Mouse (Mus musculus) urinary bladder, adult 2 months (tissue): ENCODE data around the gene Ncln. TPM values are rescaled to one million over a fixed set of nuclear protein-coding genes. Genes with fewer than 3 reads are reported as not detected.
A peak's percentile ranks its signal among the peaks of the same experiment; 100 is the strongest.

ENCODE experiments used
- DNase-seq: peaks from one replicate; pipeline ENCODE4 v3.0.0; 2022; ENCODE audit warnings: low spot score
- polyA plus RNA-seq: library from polyadenylated mRNA; depleted of rRNA; stranded (reverse); fragments of >200 nt; gene quantifications from 2 replicates; pipeline ENCODE4 v1.2.3, GENCODE M21; 2012

The Ncln gene
- polyA plus RNA-seq, 1 experiment = 89.6 TPM

DNA sequence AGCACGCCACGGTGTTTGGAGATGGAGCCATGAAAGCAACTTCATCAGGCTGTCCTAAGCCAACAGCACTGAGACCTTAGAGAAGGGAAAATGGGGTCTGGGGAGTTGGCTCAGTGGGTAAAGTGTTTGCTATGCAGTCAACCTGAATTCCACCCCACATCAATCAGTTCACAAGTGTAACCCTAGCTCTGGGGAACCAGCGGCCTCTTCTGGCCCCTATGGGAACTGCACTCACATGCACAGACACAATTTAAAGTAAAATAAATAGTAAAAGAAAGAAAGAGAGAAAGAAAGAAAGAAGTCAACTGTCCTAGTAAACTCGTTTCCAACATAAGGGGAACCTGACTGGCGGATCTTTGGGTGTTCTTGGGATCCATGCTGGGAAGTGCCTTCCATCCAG, 17.6 kb upstream of the Ncln start:
- no peak for DNase-seq

DNA sequence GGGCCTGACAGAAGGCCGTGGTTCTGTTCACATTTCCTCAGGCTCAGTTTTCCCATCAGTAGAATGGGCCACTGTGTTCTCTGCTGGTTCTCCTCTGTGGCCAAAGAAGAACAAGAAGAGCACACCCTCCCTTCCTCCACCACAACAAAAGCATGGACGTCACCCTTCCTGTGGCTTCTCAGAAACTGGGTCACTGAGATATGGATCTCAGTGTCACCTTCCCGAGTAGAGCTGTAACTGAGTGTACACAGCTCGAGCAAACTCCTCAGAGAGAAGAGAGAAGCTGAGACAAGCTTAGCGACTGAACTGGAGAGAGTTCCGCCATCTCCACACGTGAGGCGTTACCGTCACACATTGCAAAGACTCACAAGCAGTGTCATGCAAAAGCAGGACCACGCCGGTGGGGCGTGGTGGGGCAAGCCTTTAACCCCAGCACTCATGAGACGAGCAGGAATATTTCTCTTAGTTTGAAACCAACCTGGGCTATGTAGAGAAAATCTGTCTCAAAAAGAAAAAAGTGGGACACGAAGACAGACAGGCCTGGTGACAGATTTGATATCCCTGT, 14.1 kb upstream of the Ncln start:
- no peak for DNase-seq

DNA sequence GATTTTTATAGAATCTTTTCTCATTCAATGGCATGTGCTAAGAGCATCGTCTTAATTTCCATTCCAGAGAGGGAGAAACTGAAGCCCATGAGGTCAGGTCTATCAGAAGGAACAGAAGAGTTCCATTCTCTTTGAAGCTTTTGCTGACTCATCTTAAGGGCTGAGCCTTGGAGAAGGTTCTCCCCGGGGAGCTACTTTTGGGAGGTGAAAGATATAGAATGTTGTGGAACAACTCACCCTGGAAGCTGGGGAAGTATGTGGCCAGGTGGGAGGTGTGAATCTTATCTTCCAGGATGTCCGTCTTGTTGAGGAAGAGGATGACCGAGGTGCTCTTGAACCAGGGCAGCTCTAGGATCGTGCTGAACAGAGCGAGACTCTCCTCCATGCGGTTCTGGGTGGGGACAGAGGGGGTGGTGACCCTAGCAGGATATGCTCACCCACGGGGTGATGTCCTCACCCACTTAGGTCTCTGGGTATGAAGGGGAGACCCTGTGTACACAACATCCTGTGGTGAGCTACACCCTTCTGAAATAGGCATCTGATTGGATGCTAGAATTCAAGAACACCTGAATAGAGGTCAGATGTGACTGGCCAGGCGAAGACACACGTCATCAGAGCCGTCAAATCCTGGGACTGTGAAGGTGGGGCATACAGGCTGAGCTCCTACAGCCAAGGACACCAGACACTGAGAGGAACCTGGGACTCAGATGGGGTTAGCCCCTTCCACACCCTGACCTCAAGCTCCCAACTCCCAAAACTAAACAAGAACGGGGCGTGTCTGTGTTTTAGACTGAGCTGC, 11.7 kb upstream of the Ncln start:
- DNase-seq = no peak

- no peak for DNase-seq
Measured at GRCm38 (mm10) chr10:81507095-81507494, 10.9 kb upstream of the Ncln start.

DNA sequence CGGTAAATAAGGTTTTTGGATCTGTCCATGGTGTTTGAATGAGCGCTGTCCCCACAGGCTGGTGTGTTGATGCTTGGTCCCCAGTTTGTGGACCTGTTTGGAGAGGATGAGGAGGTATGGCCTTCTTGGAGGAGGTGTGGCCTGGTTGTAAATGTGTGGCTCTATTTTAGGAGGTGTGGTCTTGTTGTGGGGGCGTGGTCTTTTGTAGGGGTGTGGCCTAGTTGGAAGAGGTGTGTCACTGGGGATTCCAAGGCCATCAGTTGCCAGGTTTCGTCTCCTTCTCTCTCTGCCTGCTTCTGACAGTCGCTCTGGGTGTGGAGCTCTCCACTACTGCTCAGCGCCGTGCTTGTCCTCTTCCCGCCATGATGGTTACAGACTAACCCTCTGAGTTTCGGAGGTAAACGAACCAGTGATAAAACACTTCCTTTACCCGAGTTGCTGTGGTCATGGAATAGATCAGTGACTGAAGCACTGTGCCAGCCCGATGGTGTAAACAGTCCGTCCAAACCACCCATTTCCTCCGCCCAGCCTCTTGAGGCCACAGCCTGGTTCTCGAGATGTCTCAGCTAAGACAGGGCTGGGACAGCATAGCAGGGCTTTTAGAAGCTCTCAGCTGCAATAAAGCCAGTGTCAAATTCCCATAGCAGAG, 8.9 kb upstream of the Ncln start:
- DNase-seq = no peak

DNA sequence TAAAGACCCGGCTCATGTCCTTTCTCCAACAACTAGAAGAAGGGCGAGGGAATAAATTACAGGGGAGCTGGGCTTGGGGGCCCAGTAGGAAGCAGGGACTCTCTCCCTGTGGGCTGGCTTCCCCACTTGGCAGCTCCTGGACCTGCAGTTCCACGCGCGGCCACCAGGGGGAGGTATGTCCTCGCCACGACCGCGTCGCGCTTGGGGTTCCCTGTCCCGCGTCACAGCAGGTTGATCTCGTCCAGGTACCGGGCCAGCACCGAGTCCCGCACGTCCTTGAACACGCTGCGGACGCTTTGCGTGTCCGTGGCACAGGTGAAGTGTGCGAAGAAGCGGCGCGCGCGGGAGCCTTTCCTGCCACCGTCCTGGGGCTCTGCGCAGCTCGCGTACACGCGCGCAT, 6.5 kb upstream of the Ncln start:
- DNase-seq = peak; percentile 88

DNA sequence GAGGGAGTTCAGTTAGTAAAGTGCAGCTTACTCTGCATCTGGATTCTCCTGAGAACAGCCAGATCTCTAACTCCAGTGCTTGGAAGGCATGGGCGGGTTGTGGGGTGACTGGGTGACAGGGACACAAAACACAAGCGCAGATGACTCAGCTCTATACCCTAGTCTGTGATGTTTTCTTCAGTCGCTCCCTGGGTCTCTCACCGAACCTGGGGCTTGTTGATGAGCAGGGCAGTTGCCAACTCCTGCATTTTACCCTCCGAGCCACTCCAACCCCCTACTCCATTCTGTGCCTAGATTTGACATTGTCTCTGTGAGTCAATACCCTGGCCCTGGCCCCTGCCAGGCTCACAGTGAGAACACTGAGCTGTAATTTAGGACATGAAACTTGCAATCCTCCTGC, 5.7 kb upstream of the Ncln start:
- DNase-seq = no peak

DNA sequence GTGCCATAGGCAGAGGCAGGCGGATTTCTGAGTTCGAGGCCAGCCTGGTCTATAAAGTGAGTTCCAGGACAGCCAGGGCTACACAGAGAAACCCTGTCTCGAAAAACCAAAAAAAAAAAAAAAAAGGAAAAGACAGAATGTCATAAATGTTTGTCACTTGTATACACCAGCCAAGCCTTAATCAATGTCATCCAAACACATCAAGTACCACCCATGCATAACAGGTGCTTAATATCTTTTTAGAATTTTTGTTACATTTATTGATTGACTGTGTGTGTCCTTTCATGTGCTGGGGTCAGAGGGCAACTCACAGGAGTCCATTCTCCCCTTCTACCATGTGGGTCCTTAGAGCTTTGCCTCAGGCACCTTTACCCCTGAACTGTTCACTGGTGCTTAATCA, 3.8 kb upstream of the Ncln start, which contains the start of gene S1pr4:
S1pr4 (minus strand) TSS at position 101 of the 400 bp plus-strand sequence.
- no peak for DNase-seq

GRCm38 (mm10) chr10:81499250-81499901, 3.2 kb upstream of the Ncln start:
- DNase-seq = no peak

GRCm38 (mm10) chr10:81498316-81499249, 2.4 kb upstream of the Ncln start:
- DNase-seq = no peak

DNA sequence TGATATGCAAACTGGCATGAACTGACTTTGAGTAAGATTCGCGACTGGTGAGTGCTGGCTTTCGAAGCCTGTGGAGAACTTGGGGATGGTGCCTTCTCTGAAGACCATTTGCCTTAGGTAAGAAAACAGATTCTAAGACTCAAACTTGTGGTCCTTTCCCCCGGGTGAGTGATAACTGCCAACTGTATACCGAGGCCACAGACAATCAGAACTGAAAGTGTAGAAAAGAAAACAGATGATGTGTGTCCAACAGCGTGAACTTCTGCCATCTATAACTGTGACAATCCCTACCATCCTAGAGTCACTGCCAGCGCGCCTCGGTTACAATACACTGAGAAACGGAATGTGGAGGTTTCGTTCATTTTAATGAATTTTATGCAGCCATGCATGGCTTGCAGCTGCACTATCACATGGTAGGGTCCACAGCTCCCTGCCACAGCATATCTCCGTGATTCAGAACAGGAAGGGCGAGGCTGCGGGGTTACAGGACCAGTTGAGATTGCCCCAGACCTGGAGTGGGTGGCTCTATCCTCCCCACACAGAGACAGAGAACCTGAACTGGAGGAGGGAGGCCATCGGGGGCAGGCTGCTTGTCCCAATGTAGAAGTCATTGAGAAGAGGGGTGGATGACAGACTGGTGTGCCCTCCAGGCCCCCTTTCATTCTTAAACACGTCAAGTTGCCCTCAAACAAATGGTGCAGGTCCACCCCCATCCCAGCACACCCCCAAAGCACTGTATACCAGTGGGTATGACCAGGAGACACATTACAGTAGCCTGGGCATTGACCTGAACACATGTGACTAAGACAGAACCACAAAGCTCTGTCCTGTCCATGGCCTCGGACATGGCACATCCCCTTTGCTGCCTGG, 1.4 kb upstream of the Ncln start:
- no peak for DNase-seq

GRCm38 (mm10) chr10:81496969-81497368, 777 bp upstream of the Ncln start:
- no peak for DNase-seq

- DNase-seq = no peak
Measured at GRCm38 (mm10) chr10:81495616-81496263, 452 bp downstream of the Ncln start.

DNA sequence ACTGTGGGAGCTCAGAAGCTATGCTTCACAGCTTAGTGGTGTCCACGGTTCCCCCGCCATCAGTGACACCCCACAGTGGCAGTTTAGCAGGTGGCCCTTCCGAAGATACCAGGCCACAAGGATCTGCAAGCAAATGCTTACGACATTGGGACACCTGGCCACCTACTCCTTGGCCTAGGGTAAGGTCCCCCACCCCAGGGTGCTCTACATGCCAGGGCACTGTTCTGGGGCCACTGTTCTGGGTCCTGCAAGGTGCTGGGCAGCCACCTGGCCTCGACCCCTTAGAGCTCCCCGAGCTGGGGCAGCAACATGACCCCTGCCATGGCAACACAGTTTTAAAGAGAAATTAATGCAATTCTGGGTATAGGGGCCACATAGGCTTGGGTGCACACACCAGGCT, 1.0 kb downstream of the Ncln start:
- no peak for DNase-seq

DNA sequence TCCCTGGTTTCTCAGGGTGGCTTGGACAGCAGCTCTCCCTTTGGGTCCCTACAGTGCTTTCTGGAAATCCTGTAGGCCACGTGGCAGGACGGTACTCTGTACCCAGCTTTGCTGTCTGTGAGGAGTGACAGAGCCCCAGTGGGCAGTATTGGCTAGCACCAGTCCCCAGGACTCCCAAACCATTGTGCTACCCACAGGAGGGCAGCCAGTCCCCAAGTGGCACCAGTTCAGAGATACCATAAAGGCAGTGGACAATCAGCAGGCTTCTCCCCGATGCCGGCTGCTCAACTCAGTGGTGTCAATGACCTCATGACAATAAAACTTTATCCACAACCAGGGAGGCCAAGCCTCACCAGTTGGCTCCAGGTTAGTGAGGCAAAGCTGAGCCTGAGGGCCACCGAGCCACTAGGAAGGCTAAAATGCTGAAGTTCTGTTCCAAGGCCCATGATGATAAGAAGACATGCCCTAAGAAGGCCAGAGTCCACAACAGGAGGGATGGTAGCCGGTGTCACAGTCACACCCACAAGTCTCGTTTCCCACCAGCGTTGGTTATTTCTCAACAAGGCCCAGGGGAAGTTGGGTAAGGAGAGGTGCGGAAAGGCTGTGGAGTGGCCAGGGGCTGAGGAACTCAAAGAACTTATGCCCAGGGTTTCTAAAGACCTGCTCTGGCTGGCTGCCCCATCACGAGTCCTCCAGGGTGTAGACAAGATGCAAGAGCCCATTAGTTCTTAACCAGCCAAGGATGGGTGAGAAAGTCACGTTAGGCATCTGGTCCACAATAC, 1.7 kb downstream of the Ncln start:
- no peak for DNase-seq

DNA sequence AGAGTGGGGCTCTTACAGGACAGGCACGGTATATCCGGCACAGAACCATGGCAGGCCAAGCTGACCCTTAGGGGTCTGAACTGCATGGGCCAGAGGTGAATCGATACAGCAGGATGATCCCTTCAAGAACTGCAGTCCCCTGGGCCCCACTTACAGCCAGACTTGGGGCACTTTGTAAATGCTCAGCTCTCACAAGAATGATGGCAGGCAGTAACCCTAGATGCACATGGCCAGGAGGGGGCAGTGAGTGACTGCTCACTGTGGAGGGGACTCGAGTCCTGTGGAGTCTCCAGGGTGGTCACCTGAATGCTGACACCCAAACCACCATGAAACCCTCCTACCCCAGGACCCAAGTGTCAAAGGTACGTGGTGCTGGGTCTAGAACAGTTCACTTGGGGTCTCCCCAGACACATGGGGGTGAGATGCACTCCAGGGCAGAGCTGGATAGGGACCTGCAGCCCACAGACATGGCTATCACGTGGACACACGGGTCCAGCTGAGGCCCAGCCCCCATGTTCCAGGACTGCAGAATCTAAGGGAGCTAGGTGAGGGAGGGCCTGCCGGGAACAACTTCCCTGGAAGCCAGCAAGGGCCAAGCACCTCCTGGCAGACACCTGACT, 2.5 kb downstream of the Ncln start:
- no peak for DNase-seq

GRCm38 (mm10) chr10:81492606-81493240, 3.5 kb downstream of the Ncln start:
- no peak for DNase-seq

DNA sequence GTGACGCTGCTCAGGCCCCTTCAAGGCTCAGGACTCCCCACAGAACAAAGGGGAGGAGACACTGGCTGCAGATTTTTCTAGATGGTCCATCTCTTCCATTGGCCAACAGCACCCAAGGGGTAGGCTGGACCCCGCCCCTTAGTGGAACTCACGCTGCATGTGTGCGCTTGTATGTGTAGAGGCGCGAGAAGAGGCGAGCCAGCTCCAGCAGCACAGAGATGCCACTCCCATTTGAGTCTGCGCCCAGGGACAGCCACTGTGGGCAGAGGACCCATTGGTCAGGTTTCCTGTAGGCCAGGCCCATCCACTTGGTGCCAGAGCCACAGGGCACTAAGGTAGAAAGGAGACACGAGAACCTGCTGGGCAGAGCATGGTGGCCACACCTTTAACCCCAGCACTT, 5.2 kb downstream of the Ncln start:
- no peak for DNase-seq
